Mouse (Mus musculus) heart, postnatal 14 days (tissue): ENCODE measurements around the gene Ankrd6. TPM values are rescaled to one million over a fixed set of nuclear protein-coding genes. Genes with fewer than 3 reads are reported as not detected.

Experiments used
- DNase-seq, 2 experiments: peaks; one replicate each; pipeline ENCODE4 v3.0.0; 2021 to 2022
- intact Hi-C: fragments of 180-260 bp; cut with DNase I; formaldehyde crosslinking; loops from one replicate; pipeline ENCODE4 v1.15.1; 2025
- total RNA-seq, 2 experiments: library from RNA; stranded (reverse); gene quantifications; 2 replicates each; pipeline ENCODE4 v1.2.3; 2021

Gene Ankrd6
- total RNA-seq, 2 experiments from 2014 or later = 3.0 to 4.1 TPM

GRCm38 (mm10) chr4:32820676-32821075 is 130.0 kb downstream of the Ankrd6 start:
- no peak for DNase-seq
- intact Hi-C loops = no loop called here

- intact Hi-C loops = loop anchor here (5.0 kb wide), 1 partner anchor 65 kb away; no protein-coding TSS in a partner anchor
- DNase-seq = no peak
Measured at GRCm38 (mm10) chr4:32817478-32817877, 133.2 kb downstream of the Ankrd6 start.

- intact Hi-C loops = loop anchor here (10.0 kb wide), 1 partner anchor 154 kb away; the partner anchor contains the start of gene Ankrd6
- DNase-seq = no peak
Measured at GRCm38 (mm10) chr4:32800577-32801170, 150.0 kb downstream of the Ankrd6 start.

- intact Hi-C loops = loop anchor here (10.0 kb wide), 1 partner anchor 155 kb away; the partner anchor contains the start of gene Ankrd6
Measured at GRCm38 (mm10) chr4:32799966-32800576, 150.6 kb downstream of the Ankrd6 start, which contains the start of gene Lyrm2. TSS of gene Lyrm2 (plus strand) at chr4:32800253.

GRCm38 (mm10) chr4:32798976-32799375 is 151.7 kb downstream of the Ankrd6 start:
- intact Hi-C loops = no loop called here
- DNase-seq = no peak

More at GRCm38 (mm10) chr4:32799966-32800576, 150.6 kb downstream of the Ankrd6 start, which contains the start of gene Lyrm2:
- peak; percentile 76 to 79 for DNase-seq

GRCm38 (mm10) chr4:32789020-32789419 is 161.6 kb downstream of the Ankrd6 start:
- intact Hi-C loops = no loop called here
- no peak for DNase-seq

GRCm38 (mm10) chr4:32787110-32787509 is 163.5 kb downstream of the Ankrd6 start:
- no peak for DNase-seq
- intact Hi-C loops = no loop called here

GRCm38 (mm10) chr4:32779996-32780395 is 170.6 kb downstream of the Ankrd6 start:
- DNase-seq = no peak

GRCm38 (mm10) chr4:32770284-32770810 is 180.3 kb downstream of the Ankrd6 start:
- DNase-seq = no peak
- intact Hi-C loops = no loop called here

More at GRCm38 (mm10) chr4:32779996-32780395, 170.6 kb downstream of the Ankrd6 start:
- intact Hi-C loops = no loop called here

GRCm38 (mm10) chr4:32768046-32768445 is 182.6 kb downstream of the Ankrd6 start:
- intact Hi-C loops = no loop called here
- no peak for DNase-seq

- intact Hi-C loops = no loop called here
Measured at GRCm38 (mm10) chr4:32767471-32767870, 183.2 kb downstream of the Ankrd6 start.

GRCm38 (mm10) chr4:32757430-32757829 is 193.2 kb downstream of the Ankrd6 start:
- DNase-seq = no peak
- intact Hi-C loops = no loop called here

More at GRCm38 (mm10) chr4:32767471-32767870, 183.2 kb downstream of the Ankrd6 start:
- no peak for DNase-seq

Other genes starting within 250 kb of the Ankrd6 start
- 10 to 100 TPM; 32.6 to 37.6 TPM for gene Lyrm2, start 150.6 kb downstream of the Ankrd6 start, total RNA-seq
- 10 to 100 TPM; 69.0 to 71.8 TPM for gene Rragd, start 32.2 kb upstream of the Ankrd6 start, total RNA-seq
- gene Ube2j1, start 80.6 kb upstream of the Ankrd6 start, total RNA-seq = 10 to 100 TPM; 47.8 to 49.1 TPM
- 1 to 10 TPM; 1.0 to 1.3 TPM for gene Gabrr2, start 112.2 kb upstream of the Ankrd6 start, total RNA-seq
- gene Gabrr1, start 181.7 kb upstream of the Ankrd6 start, total RNA-seq = under 1 TPM; 0.49 to 0.67 TPM
- 10 to 100 TPM; 29.3 to 30.2 TPM for gene Pm20d2, start 238.9 kb upstream of the Ankrd6 start, total RNA-seq